Mouse (Mus musculus) heart, postnatal 0 days (tissue): ENCODE results near the gene Abhd14a. TPM values are rescaled to one million over a fixed set of nuclear protein-coding genes. Genes with fewer than 3 reads are reported as not detected.

Source experiments
- ATAC-seq: fragments of 200-750 bp; cut with Nextera tagmentation; 2 replicates; pipeline ENCODE4 v1.8.0; 2017; ENCODE audit warnings: low read depth, moderate number of reproducible peaks, moderate library complexity; ENCODE audit not compliant: insufficient read depth
- DNase-seq: peaks from one replicate; pipeline ENCODE4 v3.0.0-alpha.2; 2016; ENCODE audit warnings: low spot score
- H3K27ac ChIP-seq: fragments of 300-500 bp; sonication (generic); 2 replicates; pipeline ENCODE4 v1.5.1; 2014; ENCODE audit warnings: low read depth, mild to moderate bottlenecking
- H3K27me3 ChIP-seq: fragments of 300-500 bp; sonication (generic); 2 replicates; pipeline ENCODE4 v1.6.1; 2014; ENCODE audit warnings: low read length, mixed read lengths; ENCODE audit not compliant: control insufficient read depth, insufficient read depth
- H3K36me3 ChIP-seq: fragments of 300-500 bp; sonication (generic); replicated peaks from 2 replicates; pipeline ENCODE4 v1.6.1; 2014; ENCODE audit warnings: low read length, mixed read lengths; ENCODE audit not compliant: control insufficient read depth, insufficient read depth
- H3K4me1 ChIP-seq: fragments of 300-500 bp; sonication (generic); 2 replicates; pipeline ENCODE4 v1.6.1; 2014; ENCODE audit warnings: antibody characterized with exemption; ENCODE audit not compliant: control insufficient read depth, insufficient read depth
- H3K4me2 ChIP-seq: fragments of 300-500 bp; sonication (generic); 2 replicates; pipeline ENCODE4 v1.6.1; 2014; ENCODE audit warnings: low read depth, mild to moderate bottlenecking, low read length, moderate library complexity
- H3K4me3 ChIP-seq: fragments of 300-500 bp; sonication (generic); 2 replicates; pipeline ENCODE4 v1.5.1; 2014; ENCODE audit warnings: low read depth, low read length
- H3K9ac ChIP-seq: fragments of 300-500 bp; sonication (generic); replicated peaks from 2 replicates; pipeline ENCODE4 v1.6.1; 2014; ENCODE audit warnings: low read depth, low read length, mixed read lengths
- H3K9me3 ChIP-seq: fragments of 300-500 bp; sonication (generic); replicated peaks from 2 replicates; pipeline ENCODE4 v1.6.1; 2016; ENCODE audit warnings: low read length; ENCODE audit not compliant: control insufficient read depth
- CTCF ChIP-seq: IDR thresholded peaks from 2 replicates; pipeline ENCODE4 v1.5.1; 2016; ENCODE audit warnings: antibody characterized with exemption, control low read depth, low read depth
- EP300 ChIP-seq: IDR thresholded peaks from 2 replicates; pipeline ENCODE4 v1.6.1; 2016; ENCODE audit warnings: antibody characterized with exemption, low read depth
- WGBS: fragments of 180-500 bp; shearing (Covaris S2); extraction: QIAGEN DNeasy Blood & Tissue Kit; methylation state at CpG from one replicate; pipeline ENCODE4 v1.1.7; 2014; 5-methylcytosine and 5-hydroxymethylcytosine counted together
- polyA plus RNA-seq: library from polyadenylated mRNA; unstranded; fragments of >200 nt; fragmentation: Nextera tagmentation; extraction: Ambion mirVana; gene quantifications from 2 replicates; pipeline ENCODE4 v1.2.1, GENCODE M21; 2015
- total RNA-seq: library from RNA; depleted of rRNA; stranded (reverse); fragments of >200 nt; gene quantifications from 2 replicates; pipeline ENCODE4 v1.2.3, GENCODE M21; 2014; ENCODE audit warnings: low replicate concordance

The Abhd14a gene
- total and polyA plus RNA-seq, 2 experiments from 2014 or later: 45.8 to 64.8 TPM

DNA sequence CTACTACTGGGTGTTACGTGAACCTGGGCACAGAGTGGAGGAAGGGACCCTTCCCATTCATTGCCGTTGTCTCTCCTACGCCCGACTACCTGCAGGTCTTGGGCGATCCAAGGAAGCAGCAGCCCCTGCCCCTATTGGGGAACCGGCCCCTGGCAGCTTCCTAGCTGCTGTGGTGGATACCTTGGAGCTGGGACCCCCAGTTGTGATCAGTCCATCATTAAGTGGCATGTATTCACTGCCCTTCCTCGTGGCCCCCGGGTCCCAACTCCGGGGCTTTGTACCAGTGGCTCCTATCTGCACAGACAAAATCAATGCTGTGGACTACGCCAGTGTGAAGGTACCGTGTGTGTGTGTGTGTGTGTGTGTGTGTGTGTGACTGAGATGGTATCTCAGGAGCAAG, 3.8 kb upstream of the Abhd14a start:
- Histone ChIP-seq H3K27me3 (no peaks in the 10 kb centered on the region), H3K4me1 (peaks cover 58% of the 10 kb centered on the region), H3K9ac (no peak overlapping the region), H3K27ac (no peak overlapping the region), H3K9me3 (no peaks in the 10 kb centered on the region), H3K4me2 (no peak overlapping the region), H3K36me3 (no peaks in the 10 kb centered on the region), H3K4me3 (no peak overlapping the region)
- ATAC-seq (no peak), DNase-seq (no peak)
- TF ChIP-seq CTCF (no peak), EP300 (no peak)
- 75% methylated on average over 11 of the region's 11 CpGs for WGBS

DNA sequence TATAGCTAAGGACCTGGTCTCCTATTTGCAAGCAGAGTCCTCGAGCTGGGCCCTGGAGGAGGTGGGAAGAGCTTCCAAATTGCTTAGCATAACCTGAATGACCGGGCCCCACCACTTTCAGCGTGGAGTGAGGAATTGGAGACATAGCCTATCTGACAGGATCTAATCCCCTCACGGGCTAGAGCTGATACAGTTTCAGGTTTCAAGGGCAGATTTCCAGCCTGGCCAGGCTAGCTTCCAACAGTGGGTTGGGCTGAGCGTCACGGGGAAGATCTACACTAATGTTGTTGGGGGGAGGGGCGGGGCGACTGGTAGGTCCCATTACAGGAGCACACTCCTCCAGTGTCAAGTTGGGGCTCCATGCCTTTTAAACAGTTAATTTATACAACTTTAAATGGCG, 3.2 kb upstream of the Abhd14a start:
- Histone ChIP-seq H3K4me1 (peaks cover 52% of the 10 kb centered on the region), H3K4me3 (no peak overlapping the region), H3K9ac (no peak overlapping the region), H3K9me3 (no peaks in the 10 kb centered on the region), H3K4me2 (0 out of 2 replicates have a peak overlapping the region, but pooled peaks have one; percentile 19), H3K27ac (no peak overlapping the region), H3K27me3 (no peaks in the 10 kb centered on the region), H3K36me3 (no peaks in the 10 kb centered on the region)
- DNase-seq (no peak), ATAC-seq (no peak)
- WGBS: 17% methylated on average over 9 of the region's 9 CpGs
- TF ChIP-seq CTCF (no peak), EP300 (no peak)

DNA sequence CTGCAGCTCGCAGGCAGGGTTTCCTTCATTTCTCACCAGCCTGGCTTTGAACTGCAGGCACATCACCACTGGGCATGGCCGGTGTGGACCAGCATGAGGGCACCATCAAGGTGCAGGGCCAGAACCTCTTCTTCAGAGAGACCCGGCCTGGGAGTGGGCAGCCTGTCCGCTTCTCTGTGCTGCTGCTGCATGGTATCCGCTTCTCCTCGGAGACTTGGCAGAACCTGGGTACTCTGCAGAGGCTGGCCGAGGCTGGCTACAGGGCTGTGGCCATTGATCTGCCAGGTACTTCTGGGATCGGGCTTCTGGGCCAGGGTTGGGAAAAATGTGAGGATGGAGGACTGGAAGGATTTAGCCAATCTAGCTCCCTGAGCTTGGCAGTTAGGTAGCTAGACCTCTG, 2.5 kb upstream of the Abhd14a start:
- H3K27ac ChIP-seq: no peak overlapping the region
- no peak overlapping the region for H3K4me2 ChIP-seq
- H3K9me3 ChIP-seq: no peaks in the 10 kb centered on the region
- H3K9ac ChIP-seq: no peak overlapping the region
- WGBS: 93% methylated on average over 8 of the region's 8 CpGs
- no peak overlapping the region for H3K4me3 ChIP-seq
- no peak for ATAC-seq
- TF ChIP-seq EP300 (no peak), CTCF (no peak)
- no peaks in the 10 kb centered on the region for H3K36me3 ChIP-seq
- DNase-seq: no peak
- H3K4me1 ChIP-seq: peaks cover 45% of the 10 kb centered on the region
- no peaks in the 10 kb centered on the region for H3K27me3 ChIP-seq

DNA sequence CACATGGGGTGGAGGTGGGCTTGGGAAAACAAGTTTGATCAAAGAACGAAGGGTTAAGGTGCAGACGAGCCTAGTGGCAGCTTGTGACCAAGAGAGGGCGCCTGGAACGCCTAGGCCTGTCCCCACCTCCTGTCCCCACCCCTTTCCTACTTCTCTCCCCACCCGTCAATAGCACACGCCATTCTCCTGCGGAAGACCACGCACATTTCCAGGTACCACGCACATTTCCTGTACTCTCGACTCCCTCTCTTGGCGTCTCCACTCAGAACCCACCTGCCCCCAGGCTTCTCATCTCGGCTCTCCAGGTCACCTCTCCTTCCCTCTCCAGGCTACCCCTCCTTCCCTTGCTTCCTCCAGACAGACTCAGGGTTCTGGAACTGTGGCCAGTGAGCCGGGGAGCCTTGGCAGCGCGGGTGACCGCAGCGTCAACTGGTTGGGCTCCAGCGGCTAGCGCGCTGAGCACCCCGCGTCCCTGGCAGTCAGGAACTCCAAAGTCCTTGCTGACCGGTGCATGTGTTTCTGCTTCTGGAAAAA, 1.1 kb upstream of the Abhd14a start:
- Histone ChIP-seq H3K27me3 (no peaks in the 10 kb centered on the region), H3K4me3 (peak overlapping the region; percentile 60), H3K36me3 (no peaks in the 10 kb centered on the region), H3K4me1 (peaks cover 35% of the 10 kb centered on the region), H3K9ac (peak overlapping the region; percentile 61), H3K27ac (peak overlapping the region; percentile 84), H3K4me2 (peak overlapping the region; percentile 92), H3K9me3 (no peaks in the 10 kb centered on the region)
- TF ChIP-seq CTCF: peak; percentile 53
- no peak for TF ChIP-seq EP300
- peak; percentile 94 for DNase-seq
- peak; percentile 62 for ATAC-seq
- under 1% methylated on average over 23 of the region's 23 CpGs for WGBS

DNA sequence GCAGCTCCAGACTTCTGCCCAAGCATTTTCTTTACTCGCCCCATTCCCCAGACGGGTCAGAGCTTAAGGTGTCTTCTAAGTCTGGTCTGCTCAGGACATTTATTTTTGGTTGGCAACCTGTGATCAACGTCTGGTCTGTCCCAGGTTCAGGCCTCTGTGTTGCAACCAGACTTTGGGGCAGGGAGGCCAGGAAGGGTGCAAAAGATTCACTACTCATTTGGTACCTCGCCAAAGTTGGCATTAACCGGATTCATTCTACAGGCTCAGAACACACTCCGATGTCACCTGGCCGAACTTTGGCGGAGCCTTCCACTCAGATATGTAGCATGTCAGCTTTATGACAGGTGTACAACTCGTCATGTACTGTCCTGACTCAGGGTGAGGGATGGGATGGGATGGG, 473 bp upstream of the Abhd14a start:
- Histone ChIP-seq H3K9ac (peak overlapping the region; percentile 61; the same call in 1 of the 2 replicates), H3K27me3 (no peaks in the 10 kb centered on the region), H3K9me3 (no peaks in the 10 kb centered on the region), H3K36me3 (no peaks in the 10 kb centered on the region), H3K4me2 (peak overlapping the region; percentile 92), H3K4me1 (peaks cover 31% of the 10 kb centered on the region), H3K27ac (peak overlapping the region; percentile 84), H3K4me3 (peak overlapping the region; percentile 60)
- DNase-seq (no peak), ATAC-seq (no peak)
- TF ChIP-seq CTCF: no peak
- no peak for TF ChIP-seq EP300
- 31% methylated on average over 9 of the region's 9 CpGs for WGBS

DNA sequence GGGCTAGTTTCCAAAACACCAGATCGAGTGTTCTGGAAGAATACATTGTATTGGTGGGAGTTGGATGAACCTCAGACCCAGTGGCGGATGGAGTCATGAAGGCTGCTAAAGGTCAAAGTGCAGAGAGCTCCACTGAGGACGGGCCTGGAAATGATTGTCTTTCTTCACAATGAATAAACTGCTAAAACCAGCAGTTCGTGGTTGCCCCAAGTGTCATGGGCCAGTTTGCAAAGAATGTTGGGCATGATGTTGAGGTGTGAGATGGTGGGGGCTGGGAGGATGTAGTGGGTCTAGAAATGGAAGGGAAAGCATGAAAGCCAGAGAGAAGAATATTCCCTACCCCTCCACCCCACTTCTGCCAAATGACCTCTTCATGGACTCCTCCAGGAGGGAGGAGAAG, 2.6 kb downstream of the Abhd14a start:
- no peak for ATAC-seq
- no peak overlapping the region for H3K4me2 ChIP-seq
- H3K36me3 ChIP-seq: 0 out of 2 replicates have a peak, but pooled peaks cover 3% of the 10 kb centered on the region
- WGBS: 72% methylated on average over 4 of the region's 4 CpGs
- no peaks in the 10 kb centered on the region for H3K9me3 ChIP-seq
- no peak overlapping the region for H3K27ac ChIP-seq
- H3K4me1 ChIP-seq: peaks cover 13% of the 10 kb centered on the region
- no peaks in the 10 kb centered on the region for H3K27me3 ChIP-seq
- no peak for DNase-seq
- TF ChIP-seq CTCF (no peak), EP300 (no peak)
- no peak overlapping the region for H3K4me3 ChIP-seq
- H3K9ac ChIP-seq: no peak overlapping the region
